Mouse (Mus musculus): Measurements from ENCODE around the gene Rai1. TPM values are rescaled to one million over a fixed set of nuclear protein-coding genes. Genes with fewer than 3 reads are reported as not detected.

The Rai1 gene
- total RNA-seq, 1 experiment: 15.5 TPM

DNA sequence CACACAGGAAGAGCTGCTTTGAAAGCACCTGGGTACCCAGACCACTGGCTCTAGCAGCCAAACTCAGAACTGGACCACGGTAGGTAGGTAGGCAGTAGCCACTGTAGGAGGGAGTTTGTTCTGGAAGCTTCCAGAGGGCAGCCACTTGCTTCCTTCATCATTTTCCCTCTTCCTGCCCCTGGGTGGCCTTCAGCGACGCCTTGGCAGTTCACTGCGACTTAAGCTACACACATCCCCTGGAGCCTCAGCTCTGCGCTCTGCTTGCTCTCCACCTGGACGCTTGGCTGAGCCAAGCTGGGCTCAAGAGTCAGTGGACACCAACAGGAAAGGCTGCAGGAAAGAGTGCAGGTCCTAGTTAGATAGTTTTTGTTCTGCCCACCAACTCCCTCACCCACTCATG is 73.2 kb downstream of the Rai1 start:
- Histone ChIP-seq H3K36me3 (ENCODE audit: control insufficient read depth, insufficient read depth, low read length, poor library complexity, severe bottlenecking) (peaks cover 7% of the 10 kb centered on the region; the same call in 1 of the 2 replicates), H3K9ac (ENCODE audit: insufficient read depth, low read depth, low read length, poor library complexity, severe bottlenecking) (peak overlapping the region; percentile 2; the same call in 1 of the 2 replicates), H3K4me3 (ENCODE audit: insufficient read depth in 1 of 2, low read depth in 1 of 2, low read length in 2 of 2, poor library complexity in 1 of 2, severe bottlenecking in 1 of 2) (peak overlapping the region in 1 of 2 experiments; percentile 78; a peak in 1 of 4 replicates), H3K27ac (ENCODE audit: insufficient read depth, low read depth, low read length, poor library complexity, severe bottlenecking) (no peak overlapping the region), H3K4me1 (ENCODE audit: control insufficient read depth in 2 of 2, insufficient read depth in 2 of 2, low read length in 2 of 2, poor library complexity in 1 of 2) (peaks cover 11 to 28% of the 10 kb centered on the region in 2 experiments; a peak in 3 of 4 replicates), H3K9me3 (ENCODE audit: control insufficient read depth, insufficient read depth, low read depth, low read length) (no peaks in the 10 kb centered on the region)
- in situ Hi-C loops (cut with MboI; ENCODE audit: low sequenced_read_pairs in 2 of 2, unreplicated experiment in 2 of 2): no loop called here
- DNase-seq (ENCODE audit: low read depth, low spot score): no peak
- TF ChIP-seq HCFC1 (IDR thresholded peaks at IDR 0.05; ENCODE audit: borderline replicate concordance, insufficient read depth, low read length): no peak
- no peak for TF ChIP-seq MAFK (IDR thresholded peaks at IDR 0.05; ENCODE audit: insufficient read depth, low read depth, low read length)
- TF ChIP-seq CHD2 (IDR thresholded peaks at IDR 0.05; ENCODE audit: low read depth, low read length): no peak
- TF ChIP-seq ZC3H11A (IDR thresholded peaks at IDR 0.05; ENCODE audit: borderline replicate concordance, low read depth, low read length): no peak
- TF ChIP-seq ZNF384 (IDR thresholded peaks at IDR 0.05; ENCODE audit: low read depth, low read length): no peak

DNA sequence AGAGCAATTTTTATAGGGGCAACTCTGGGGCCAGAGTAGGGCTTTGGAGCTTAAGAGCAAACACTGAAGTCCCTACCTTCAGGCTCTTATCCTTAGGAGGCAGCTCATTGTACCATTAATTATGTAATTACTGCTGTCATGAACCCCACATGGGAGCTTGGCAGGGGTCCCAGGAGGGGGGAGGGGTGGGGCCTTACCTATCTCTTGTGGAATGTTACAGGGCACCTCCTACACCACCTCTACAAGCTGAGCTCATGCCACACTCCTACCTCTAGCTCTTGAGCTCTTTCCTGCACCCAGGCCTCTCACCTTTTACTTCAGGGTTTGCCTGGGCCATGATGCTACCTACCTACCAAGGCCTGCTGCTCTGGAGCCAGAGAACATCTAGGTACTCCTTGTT is 73.7 kb downstream of the Rai1 start:
- no peak for DNase-seq (ENCODE audit: low read depth, low spot score)
- H3K9ac ChIP-seq (ENCODE audit: insufficient read depth, low read depth, low read length, poor library complexity, severe bottlenecking): no peak overlapping the region
- H3K36me3 ChIP-seq (ENCODE audit: control insufficient read depth, insufficient read depth, low read length, poor library complexity, severe bottlenecking): peaks cover 7% of the 10 kb centered on the region; the same call in 1 of the 2 replicates
- no peaks in the 10 kb centered on the region for H3K9me3 ChIP-seq (ENCODE audit: control insufficient read depth, insufficient read depth, low read depth, low read length)
- H3K4me1 ChIP-seq (ENCODE audit: control insufficient read depth in 2 of 2, insufficient read depth in 2 of 2, low read length in 2 of 2, poor library complexity in 1 of 2): peaks cover 11 to 31% of the 10 kb centered on the region in 2 experiments; a peak in 3 of 4 replicates
- H3K27ac ChIP-seq (ENCODE audit: insufficient read depth, low read depth, low read length, poor library complexity, severe bottlenecking): no peak overlapping the region
- in situ Hi-C loops (cut with MboI; ENCODE audit: low sequenced_read_pairs in 2 of 2, unreplicated experiment in 2 of 2): no loop called here
- TF ChIP-seq ZC3H11A (IDR thresholded peaks at IDR 0.05; ENCODE audit: borderline replicate concordance, low read depth, low read length) (no peak), HCFC1 (IDR thresholded peaks at IDR 0.05; ENCODE audit: borderline replicate concordance, insufficient read depth, low read length) (no peak), MAFK (IDR thresholded peaks at IDR 0.05; ENCODE audit: insufficient read depth, low read depth, low read length) (no peak), ZNF384 (IDR thresholded peaks at IDR 0.05; ENCODE audit: low read depth, low read length) (no peak), CHD2 (IDR thresholded peaks at IDR 0.05; ENCODE audit: low read depth, low read length) (no peak)
- no peak overlapping the region for H3K4me3 ChIP-seq (ENCODE audit: insufficient read depth in 1 of 2, low read depth in 1 of 2, low read length in 2 of 2, poor library complexity in 1 of 2, severe bottlenecking in 1 of 2)

DNA sequence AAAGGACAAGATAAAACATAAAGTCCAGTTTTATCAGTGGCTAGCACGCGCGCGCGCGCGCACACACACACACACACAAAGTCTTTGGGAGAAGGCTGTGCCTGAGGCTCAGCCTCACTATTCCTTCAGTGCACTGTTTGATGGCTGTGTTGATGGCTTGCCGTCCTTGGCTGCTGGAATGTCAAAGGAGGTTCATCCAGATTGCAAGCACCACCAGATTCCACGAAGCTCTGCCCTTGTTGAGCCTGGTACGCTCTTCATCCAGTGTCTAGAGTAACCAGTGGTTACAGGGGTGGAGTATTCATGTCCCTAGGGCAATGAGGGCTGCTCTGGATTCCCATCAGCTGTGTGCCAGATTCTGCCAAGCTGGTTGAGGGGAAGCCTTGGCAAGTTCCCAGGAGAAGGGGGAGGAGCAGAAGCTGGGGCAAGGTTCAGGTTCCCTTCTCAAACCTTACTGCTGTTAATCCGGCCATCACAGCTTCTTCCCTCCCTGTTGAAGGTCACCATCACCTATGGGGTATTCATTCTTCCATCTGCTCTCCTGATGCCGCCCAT is 77.4 kb downstream of the Rai1 start:
- TF ChIP-seq MAFK (IDR thresholded peaks at IDR 0.05; ENCODE audit: insufficient read depth, low read depth, low read length) (no peak), ZC3H11A (IDR thresholded peaks at IDR 0.05; ENCODE audit: borderline replicate concordance, low read depth, low read length) (no peak), HCFC1 (IDR thresholded peaks at IDR 0.05; ENCODE audit: borderline replicate concordance, insufficient read depth, low read length) (no peak)
- no peaks in the 10 kb centered on the region for H3K9me3 ChIP-seq (ENCODE audit: control insufficient read depth, insufficient read depth, low read depth, low read length)
- peaks cover 22% of the 10 kb centered on the region for H3K36me3 ChIP-seq (ENCODE audit: control insufficient read depth, insufficient read depth, low read length, poor library complexity, severe bottlenecking)
- no peak overlapping the region for H3K4me3 ChIP-seq (ENCODE audit: insufficient read depth in 1 of 2, low read depth in 1 of 2, low read length in 2 of 2, poor library complexity in 1 of 2, severe bottlenecking in 1 of 2)
- in situ Hi-C loops (cut with MboI; ENCODE audit: low sequenced_read_pairs in 2 of 2, unreplicated experiment in 2 of 2): no loop called here
- no peak for DNase-seq (ENCODE audit: low read depth, low spot score)
- peaks cover 15 to 44% of the 10 kb centered on the region in 2 experiments; a peak in 3 of 4 replicates for H3K4me1 ChIP-seq (ENCODE audit: control insufficient read depth in 2 of 2, insufficient read depth in 2 of 2, low read length in 2 of 2, poor library complexity in 1 of 2)
- no peak overlapping the region for H3K27ac ChIP-seq (ENCODE audit: insufficient read depth, low read depth, low read length, poor library complexity, severe bottlenecking)
- no peak overlapping the region for H3K9ac ChIP-seq (ENCODE audit: insufficient read depth, low read depth, low read length, poor library complexity, severe bottlenecking)

- peaks cover 15 to 40% of the 10 kb centered on the region in 2 experiments; a peak in 3 of 4 replicates for H3K4me1 ChIP-seq (ENCODE audit: control insufficient read depth in 2 of 2, insufficient read depth in 2 of 2, low read length in 2 of 2, poor library complexity in 1 of 2)
- no peak overlapping the region for H3K27ac ChIP-seq (ENCODE audit: insufficient read depth, low read depth, low read length, poor library complexity, severe bottlenecking)
- peaks cover 22% of the 10 kb centered on the region for H3K36me3 ChIP-seq (ENCODE audit: control insufficient read depth, insufficient read depth, low read length, poor library complexity, severe bottlenecking)
- no peak overlapping the region for H3K9ac ChIP-seq (ENCODE audit: insufficient read depth, low read depth, low read length, poor library complexity, severe bottlenecking)
- H3K9me3 ChIP-seq (ENCODE audit: control insufficient read depth, insufficient read depth, low read depth, low read length): no peaks in the 10 kb centered on the region
- H3K4me3 ChIP-seq (ENCODE audit: insufficient read depth in 1 of 2, low read depth in 1 of 2, low read length in 2 of 2, poor library complexity in 1 of 2, severe bottlenecking in 1 of 2): no peak overlapping the region
- TF ChIP-seq CHD2 (IDR thresholded peaks at IDR 0.05; ENCODE audit: low read depth, low read length) (no peak), ZNF384 (IDR thresholded peaks at IDR 0.05; ENCODE audit: low read depth, low read length) (no peak), ZC3H11A (IDR thresholded peaks at IDR 0.05; ENCODE audit: borderline replicate concordance, low read depth, low read length) (no peak), MAFK (IDR thresholded peaks at IDR 0.05; ENCODE audit: insufficient read depth, low read depth, low read length) (no peak), HCFC1 (IDR thresholded peaks at IDR 0.05; ENCODE audit: borderline replicate concordance, insufficient read depth, low read length) (no peak)
- DNase-seq (ENCODE audit: low read depth, low spot score): no peak
- in situ Hi-C loops (cut with MboI; ENCODE audit: low sequenced_read_pairs in 2 of 2, unreplicated experiment in 2 of 2): no loop called here
Measured at GRCm38 (mm10) chr11:60182741-60183140, 77.9 kb downstream of the Rai1 start.

Data from ES-E14 (cell line).